Mouse (Mus musculus) cerebellum, postnatal 36 days (tissue): Measurements from ENCODE around the gene Cd163l1.

ENCODE experiments used
- DNase-seq, 2 experiments: peaks; one replicate each; pipeline ENCODE4 v3.0.0; 2021 to 2022; ENCODE audit warnings: mixed read lengths in 2 of 2

The Cd163l1 gene

DNA sequence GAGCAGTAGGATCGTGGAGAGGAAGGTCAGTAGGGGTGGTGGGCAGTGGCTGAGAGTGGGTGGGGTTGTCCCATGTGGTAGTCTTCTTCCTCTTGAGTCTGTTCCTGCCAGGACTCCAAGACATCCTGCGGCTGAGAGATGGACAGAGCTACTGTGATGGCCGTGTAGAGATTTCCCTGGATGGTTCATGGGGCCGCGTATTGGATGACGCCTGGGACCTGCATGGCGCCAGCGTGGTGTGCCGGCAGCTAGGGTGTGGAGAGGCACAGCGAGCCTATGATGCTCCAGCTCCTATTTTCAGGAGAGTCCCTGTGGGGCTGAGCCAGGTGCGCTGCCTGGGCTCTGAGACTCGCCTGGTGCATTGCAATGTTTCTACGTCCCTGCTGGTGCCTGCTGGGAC is 6.1 kb downstream of the Cd163l1 start:
- no peak for DNase-seq

DNA sequence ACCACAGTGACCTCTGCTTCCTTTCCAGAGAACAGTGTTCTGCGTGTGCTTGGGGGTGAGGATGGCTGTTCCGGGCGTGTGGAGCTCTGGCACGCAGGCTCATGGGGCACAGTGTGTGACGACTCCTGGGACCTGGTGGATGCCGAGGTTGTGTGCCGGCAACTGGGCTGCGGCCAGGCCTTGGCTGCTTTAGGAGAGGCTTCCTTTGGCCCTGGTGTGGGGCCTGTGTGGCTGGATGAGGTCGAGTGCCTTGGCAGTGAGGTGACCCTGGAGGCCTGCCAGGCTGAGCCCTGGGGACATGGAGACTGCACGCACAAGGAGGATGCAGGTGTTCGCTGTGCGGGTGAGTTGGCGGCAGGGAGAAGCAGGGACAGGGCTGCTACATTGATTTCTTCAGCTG is 10.4 kb downstream of the Cd163l1 start:
- DNase-seq, result peak in 1 of 2 experiments; percentile 9

- DNase-seq, result no peak
Observed at GRCm38 (mm10) chr7:140231026-140231425, 13.0 kb downstream of the Cd163l1 start.

DNA sequence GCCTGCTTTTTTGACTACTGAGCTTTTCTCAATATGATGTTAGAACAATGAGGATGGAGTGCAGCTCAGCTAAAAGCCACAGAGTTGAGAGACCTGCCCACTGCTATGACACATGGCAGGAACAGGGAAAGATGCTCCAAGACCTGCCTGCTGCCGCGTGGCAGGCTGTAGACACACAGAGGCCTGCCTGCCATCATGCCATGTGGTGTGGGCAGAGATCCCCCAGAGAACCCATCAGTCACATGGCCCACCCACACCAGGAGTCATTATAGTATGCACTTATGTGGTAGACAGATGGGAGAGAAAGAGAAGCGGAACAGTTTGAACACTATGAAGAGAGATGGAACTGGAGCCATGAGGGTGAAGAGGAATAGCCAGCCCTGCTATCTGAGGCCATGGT is 15.6 kb downstream of the Cd163l1 start:
- no peak for DNase-seq

DNA sequence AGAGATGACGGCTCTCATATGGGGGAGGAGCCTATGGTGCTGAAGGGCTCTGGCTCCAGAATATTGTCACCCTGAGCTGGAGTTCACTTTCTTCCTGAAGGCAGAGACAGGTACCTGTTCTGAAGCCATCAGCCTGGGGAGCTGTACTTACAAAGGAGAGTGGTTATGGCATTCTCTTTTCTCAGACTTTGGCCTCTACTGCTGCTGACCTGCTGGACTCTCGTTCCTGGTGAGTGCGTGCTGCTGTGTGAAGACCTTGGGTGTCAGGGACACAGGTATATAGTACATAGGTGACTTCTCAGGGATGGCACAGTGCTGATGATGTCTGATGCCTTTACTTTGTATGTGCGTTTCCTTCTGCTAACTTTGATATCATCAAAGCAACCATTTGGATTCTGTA is 29.1 kb downstream of the Cd163l1 start, which contains the start of gene 5830411N06Rik:
Gene 5830411N06Rik (plus strand): TSS at position 69 of the 400 bp plus-strand sequence.
- DNase-seq, result no peak

DNA sequence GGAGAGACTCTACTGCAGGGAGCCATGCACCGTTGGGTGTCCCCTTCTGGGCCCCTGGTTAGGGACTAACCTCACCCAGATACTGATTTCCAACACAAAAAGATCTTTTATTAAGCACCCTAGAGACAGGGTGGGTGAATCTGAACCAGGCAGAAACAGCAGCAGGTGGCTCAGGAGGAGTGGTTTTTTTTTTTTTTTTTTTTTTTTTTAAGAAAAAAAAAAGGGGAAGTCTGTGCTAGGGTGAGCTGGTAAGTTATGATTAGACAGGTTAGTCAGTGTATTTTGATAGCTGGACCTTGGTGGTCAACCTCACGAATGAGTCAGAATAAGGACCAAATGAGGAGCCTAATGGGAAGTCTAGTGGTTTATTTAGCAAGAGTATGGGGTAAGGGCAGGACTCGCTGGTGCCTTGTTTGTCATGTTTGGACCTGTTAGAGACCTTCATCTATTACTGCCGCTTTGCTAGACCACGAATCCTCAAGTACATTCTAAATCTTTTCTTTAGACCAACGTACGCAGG is 35.8 kb downstream of the Cd163l1 start:
- no peak for DNase-seq
